Mouse (Mus musculus): ENCODE measurements around the gene Galnt16.

- no peak for TF ChIP-seq EP300 (IDR thresholded peaks at IDR 0.05; ENCODE audit: insufficient read depth, low read depth, low read length)
- no peak for TF ChIP-seq CTCF (IDR thresholded peaks at IDR 0.05)
- TF ChIP-seq POLR2A (IDR thresholded peaks at IDR 0.05; ENCODE audit: insufficient read depth, low read depth, low read length), result no peak
These were observed 298 bp downstream of the Galnt16 start for GRCm38 (mm10) chr12:80518393-80518756.

All from heart, adult 2 months (tissue).